Mouse (Mus musculus) erythroblast, embryonic 14.5 days (primary cell): ENCODE measurements at regions not wholly inside any gene's neighbourhood (a gene's known extent, or its start where the extent isn't known, plus 50 kb on each side); places are given as distances from the start of the nearest gene placed in this dataset.

ENCODE experiments used
- GATA1 ChIP-seq: IDR thresholded peaks from 2 replicates; pipeline ENCODE4 v1.6.1; 2012; ENCODE audit warnings: low read length, inconsistent platforms, mixed read lengths
- TAL1 ChIP-seq: IDR thresholded peaks from 3 replicates; pipeline ENCODE4 v1.6.1; 2012; ENCODE audit warnings: low read length, inconsistent platforms, mixed read lengths

DNA sequence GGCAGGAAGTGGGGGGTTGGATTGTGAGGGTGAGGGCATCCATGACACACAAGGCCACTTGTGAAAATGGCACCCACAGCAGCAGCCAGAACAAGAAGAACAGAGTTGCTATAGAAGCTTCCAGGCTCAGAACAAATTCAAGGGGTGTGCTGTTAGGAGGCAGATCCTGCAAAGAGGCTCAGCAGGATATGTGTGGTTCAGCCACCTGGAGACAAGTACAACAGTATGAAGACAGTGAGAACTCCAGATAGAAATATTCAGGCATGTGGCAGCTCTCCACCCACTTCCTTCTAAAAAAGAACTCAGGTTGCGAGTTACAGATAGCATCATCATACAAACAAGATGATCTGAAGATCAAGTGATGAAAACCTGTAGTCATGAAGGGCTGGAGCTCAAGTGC is 544.9 kb upstream of the Tnp1 start:
- TF ChIP-seq GATA1 (no peak), TAL1 (no peak)
